Mouse (Mus musculus): ENCODE data around the gene P4hb. TPM values are rescaled to one million over a fixed set of nuclear protein-coding genes. Genes with fewer than 3 reads are reported as not detected.
"Not testable (repeated sequence)": the region's sequence is repeated elsewhere in the genome, so short reads cannot be mapped to it uniquely, and the experiment has no call there.

Gene P4hb
- polyA plus RNA-seq, 2 experiments from 2014 or later, result 140 to 160 TPM

DNA sequence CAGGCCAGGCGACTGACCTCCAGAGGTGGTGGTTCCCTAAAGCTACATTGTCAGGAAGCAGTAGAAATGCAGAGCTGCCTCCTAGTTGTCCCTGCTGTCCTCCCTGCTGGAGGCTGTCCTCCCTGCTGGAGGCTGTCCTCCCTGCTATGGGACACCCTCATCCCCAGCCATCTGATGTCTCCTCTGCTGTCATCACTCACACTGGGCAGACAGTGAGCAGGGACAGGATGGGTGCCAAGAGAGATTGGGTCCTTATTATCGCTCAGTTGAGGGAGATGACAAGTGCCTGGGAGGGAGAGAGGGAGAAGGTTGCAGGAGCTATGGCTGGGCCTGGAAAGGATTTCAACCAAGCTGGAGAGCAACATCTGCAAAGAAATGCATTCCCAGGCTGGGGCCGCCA is 37.9 kb downstream of the P4hb start:
- no peak for ATAC-seq

GRCm38 (mm10) chr11:120534093-120534492 is 39.0 kb downstream of the P4hb start:
- no peak for ATAC-seq

DNA sequence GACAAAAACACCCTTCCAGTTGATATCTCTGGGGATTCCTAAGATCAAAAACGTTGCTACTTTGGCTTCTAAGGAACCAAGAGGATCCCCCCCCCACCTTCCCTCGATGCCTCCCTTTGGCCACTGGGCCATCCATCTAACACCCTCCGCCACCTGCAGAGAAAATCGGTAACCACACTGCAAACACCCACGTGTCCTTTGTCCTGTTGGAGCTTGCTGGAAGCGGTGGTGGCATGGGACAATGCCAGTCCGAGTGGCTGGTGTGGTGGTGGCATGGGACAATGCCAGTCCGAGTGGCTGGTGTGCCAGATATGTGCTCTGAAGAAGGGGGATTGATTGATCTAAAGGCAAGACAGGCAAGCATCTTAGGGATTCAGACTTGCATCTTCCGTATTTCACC is 41.4 kb downstream of the P4hb start:
- no peak for ATAC-seq

- no peak for ATAC-seq
Measured at GRCm38 (mm10) chr11:120530085-120530964, 42.7 kb downstream of the P4hb start, which contains the start of gene Gcgr. Gene Gcgr (plus strand): TSS chr11:120530699.

DNA sequence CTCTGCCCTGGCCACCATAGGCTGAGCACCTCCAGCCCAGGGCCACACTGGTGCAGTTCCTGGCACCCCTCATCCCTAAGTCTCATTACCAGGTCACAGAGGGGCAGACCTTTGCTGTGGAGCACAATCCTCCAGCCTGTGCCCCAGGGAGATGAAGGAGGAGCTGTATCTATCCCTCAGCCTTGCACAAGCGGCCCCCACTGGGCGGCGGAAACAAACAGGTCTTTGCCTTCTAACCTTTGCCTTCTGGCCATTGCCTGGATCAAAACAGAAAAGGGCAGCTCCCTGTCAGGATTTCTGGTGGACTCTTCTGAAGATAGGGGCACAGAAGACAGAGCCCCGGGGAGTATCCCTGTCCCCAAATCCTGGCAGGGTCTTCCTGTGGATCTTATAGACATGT is 44.1 kb downstream of the P4hb start:
- no peak for ATAC-seq

DNA sequence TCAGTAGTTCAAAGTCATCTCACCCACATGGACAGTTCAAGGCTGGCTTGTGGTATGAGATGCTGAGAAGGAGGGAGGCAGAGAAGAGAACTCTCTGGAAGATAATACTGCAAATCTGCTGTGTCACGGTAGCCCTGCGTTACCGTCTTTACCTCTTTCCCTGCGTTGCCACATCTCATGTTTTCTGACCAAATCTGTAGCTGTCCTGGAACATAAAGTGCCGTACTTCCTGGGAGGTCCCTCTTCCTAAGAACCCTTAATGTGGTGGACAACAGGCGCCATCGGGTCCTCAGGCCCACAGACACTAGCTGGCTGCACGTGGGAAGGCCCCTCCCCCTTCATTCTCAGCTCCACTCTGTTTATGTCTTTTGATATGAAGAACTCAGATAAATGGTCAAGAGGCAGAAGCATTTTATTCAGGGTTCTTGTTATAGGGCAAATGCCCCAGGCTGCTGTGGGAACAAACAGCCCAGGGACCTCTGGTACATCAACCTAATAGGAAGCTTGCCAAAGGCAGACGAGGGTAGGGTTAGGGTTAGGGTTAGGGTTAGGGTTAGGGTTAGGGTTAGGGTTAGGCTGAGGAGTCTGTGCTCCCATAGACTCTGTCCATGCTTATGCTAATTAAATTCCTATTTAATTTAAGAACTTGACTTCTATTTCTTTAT is 45.2 kb downstream of the P4hb start:
- no peak for ATAC-seq

DNA sequence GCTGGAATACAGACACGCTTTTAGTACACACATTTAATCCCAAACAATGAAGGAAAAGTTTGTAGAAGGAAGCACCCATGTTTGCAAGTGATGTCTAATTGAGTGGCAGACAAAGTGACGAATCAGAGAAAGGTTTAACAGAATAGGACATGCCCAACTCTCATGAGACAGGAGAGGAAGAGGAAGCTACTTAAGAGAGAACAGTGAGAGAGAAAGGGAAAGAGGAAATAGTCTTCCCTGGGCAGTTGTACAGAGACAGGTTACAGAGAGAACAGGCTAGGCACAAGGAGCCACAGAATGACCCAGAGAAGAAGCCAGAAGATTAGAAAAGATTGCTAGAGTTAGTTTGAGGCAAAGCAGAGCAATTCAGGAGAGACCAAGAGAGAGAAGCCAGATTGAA is 47.1 kb downstream of the P4hb start:
- ATAC-seq, result no peak

DNA sequence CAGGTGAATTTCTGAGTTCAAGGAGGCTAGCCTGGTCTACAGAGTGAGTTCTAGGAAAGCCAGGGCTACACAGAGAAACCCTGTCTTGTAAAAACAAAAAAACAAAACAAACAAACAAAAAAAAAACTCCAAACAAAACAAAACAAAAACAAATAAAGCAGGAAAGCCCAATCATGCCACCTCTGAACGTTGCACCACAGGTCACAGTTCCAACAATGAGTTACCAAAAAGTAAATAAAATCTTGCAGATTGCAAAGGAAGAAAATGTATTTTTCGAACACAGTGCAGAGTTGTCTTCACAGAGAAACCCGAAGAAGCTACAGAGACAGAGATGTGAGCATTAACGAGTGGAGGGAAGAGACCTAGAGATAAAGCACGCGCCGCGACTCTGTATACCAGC is 50.5 kb downstream of the P4hb start:
- ATAC-seq, result no peak

DNA sequence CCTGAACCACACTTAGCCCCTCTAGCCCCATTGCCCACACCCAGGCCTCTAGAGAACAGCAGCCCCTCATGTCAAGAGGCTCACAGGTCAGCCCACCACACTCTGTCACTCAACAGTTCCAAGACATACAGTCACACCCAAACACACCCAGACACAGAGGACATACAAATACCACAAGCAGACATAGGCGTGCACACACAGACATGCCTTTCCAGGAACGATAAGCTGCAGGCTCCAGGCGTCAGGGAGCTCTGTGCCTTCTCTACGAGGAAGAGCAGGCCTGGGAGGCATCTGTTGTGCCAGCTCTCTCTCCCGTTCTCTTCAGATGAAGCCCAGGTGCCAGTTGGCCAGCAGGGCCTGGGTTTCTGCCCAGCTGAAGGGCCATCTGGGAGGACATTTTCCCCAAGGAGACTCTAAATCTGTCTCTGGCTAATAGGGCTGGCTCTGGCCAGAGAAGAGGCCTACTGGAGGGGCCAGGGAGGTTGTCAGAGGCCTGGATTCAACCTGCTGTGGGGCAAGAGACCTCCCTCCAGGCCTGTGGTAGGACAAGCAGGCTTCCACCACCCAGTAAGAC is 52.0 kb downstream of the P4hb start:
- ATAC-seq, result no peak

DNA sequence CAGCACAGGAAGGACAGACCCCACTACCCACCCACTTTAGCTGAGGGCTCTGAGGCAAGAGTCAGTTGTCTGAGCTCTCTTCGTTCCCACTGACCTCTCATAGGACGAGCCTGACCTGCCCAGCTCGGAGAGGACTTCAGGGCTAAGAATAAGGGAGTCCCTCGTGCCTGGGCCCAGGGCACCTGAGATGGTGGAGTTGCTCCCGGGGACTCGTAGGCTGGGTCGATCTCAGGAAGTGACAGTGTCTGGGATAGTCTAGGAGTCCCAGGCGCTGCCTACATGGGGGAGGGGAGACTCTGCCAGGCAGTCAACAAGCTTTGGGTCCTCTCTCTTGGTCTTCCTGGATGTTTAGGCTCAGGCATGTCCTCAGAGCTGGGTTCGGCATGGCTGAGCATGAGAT is 52.6 kb downstream of the P4hb start:
- ATAC-seq, result no peak

DNA sequence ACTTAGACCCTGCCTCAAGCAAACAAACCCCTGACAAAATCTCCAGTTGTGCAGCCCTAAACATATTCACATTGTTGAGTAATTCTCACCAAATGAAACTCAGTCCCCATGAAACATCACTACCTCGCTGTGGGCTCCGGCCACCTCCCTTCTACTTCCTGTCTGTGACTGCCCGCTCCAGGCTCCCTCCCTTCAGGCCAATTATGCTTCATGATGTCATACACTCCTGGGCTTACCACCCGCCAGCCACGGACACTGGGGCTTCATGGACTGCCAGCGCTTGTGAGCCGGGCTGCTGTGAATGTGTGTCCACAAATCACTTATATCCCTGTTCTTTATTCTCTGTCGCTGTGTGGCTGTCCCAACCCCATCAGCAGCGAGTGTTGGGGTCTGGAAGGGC is 53.3 kb downstream of the P4hb start:
- no peak for ATAC-seq

DNA sequence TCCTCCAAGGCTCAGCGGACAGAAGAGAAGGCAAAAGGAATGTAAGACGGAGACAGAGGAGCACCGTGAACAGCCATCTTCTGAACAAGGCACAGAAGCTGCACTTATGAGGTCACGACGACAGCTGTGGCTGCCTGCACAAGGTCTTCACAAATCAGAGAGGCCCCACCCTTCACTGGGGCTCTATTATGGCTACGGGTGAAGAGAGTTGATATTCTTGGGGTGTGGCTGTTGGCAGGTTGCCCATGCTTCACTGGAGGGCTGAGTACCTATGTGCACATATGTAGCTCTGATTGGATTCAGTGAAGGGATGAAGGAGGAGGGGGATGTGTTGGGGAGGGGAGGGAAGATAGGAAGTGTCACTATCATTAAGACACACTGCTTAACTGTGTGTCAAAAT is 54.5 kb downstream of the P4hb start:
- no peak for ATAC-seq

GRCm38 (mm10) chr11:120518027-120518426 is 55.0 kb downstream of the P4hb start:
- no peak for ATAC-seq

GRCm38 (mm10) chr11:120517147-120517546 is 55.9 kb downstream of the P4hb start:
- ATAC-seq, result no peak

- peak; percentile 54 for ATAC-seq
Measured at GRCm38 (mm10) chr11:120515611-120516010, 57.4 kb downstream of the P4hb start.

GRCm38 (mm10) chr11:120514262-120514661 is 58.8 kb downstream of the P4hb start:
- ATAC-seq, result not testable (repeated sequence)

DNA sequence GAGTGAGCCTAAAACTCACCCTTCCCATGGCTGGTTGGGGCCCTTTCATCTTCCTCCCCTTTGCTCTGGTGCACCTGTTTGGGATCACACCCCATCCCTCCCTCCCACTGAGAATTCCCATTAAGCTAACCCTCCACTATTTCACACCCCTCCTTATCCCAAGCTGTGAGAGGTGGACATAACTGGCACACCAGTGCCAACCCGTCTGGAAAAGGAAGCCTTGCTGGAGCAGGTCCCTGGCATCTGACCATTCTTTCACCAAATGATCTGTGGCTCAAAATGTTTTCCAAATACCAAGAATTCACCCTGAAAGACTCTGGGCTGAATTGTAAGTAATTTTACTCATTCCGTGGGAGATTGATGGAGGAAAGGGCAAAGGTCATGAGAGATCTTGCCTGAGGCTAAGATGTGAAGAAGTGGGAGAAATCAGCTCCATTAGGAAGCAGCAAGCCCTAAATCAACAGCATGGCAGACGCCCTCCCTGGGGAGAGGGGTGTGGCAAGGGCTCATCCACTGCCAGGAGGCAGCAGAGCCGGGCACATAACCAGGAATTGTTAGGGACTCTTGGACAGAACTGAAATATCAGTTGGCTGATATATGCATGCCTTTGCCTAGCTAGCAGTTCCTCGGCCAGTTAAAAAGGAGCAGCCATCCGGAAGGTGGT is 60.1 kb downstream of the P4hb start:
- no peak for ATAC-seq

DNA sequence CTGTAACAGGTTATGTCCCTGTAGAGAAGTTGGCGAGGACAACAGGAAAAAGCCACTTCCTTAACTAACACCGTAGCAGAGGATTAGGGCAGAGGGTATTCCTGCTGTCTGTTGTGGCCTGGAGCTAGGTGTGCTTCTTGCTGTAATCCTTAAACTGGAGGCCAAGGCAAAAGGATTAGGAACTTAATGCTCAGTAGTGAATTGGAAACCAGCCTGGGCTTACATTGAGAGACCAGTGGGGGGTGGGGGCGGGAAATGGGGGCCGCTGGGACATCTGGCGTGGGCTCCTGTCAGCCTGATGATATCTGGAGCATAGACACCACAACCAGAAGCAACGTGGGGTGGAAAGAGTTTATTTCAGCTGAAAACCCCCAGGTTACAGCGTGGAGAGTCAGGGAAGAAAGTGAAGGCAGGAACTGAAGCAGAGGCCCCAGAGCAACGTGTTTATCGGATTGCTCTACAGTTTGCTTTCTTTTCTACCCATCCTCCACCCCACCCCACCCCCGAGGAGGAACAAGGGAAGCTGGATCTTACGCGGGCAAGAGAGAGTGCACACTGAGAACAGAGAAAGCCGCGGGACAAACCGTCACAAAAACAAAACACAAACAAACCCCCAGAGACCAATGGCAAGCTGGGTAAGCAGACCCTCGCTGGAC is 62.5 kb downstream of the P4hb start:
- ATAC-seq, result peak; percentile 40
